Mouse (Mus musculus) brain, embryonic 14.5 days (tissue): ENCODE data around the gene Mthfd2.

Experiments used
- CTCF ChIP-seq: fragments of 200-500 bp; IDR thresholded peaks from 2 replicates; pipeline ENCODE4 v1.5.1; 2012; ENCODE audit warnings: inconsistent platforms, mild to moderate bottlenecking, moderate library complexity, borderline replicate concordance; ENCODE audit not compliant: insufficient read depth, insufficient read length; ENCODE audit errors: extremely low read depth
- POLR2A ChIP-seq: fragments of 200-500 bp; IDR thresholded peaks from 2 replicates; pipeline ENCODE4 v1.6.1; 2012; ENCODE audit warnings: mild to moderate bottlenecking, inconsistent platforms, borderline replicate concordance; ENCODE audit not compliant: poor library complexity, insufficient read depth, insufficient read length, severe bottlenecking; ENCODE audit errors: extremely low read depth

DNA sequence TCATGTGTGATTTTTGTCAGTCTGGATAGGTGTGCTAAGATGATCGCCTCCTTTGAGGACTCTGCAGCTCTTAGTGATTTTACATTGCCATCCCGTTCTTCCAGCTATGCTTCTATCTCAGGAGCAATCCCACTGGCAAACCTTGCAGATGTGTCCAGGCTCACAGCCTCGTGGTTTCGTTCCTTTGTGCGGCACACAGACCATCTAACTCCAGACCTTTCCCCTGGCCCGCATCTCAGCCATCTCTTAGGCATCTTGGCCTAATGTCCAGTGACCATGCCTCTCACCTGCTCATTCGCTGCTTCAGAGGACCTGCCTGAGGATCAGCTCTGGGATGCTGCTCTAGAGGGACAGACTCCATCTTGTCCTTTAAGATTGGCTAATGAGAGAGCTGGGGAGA, 24.5 kb upstream of the Mthfd2 start:
- TF ChIP-seq CTCF (no peak), POLR2A (no peak)
